Mouse (Mus musculus): ENCODE data around the gene Eif3g.

The Eif3g gene

DNA sequence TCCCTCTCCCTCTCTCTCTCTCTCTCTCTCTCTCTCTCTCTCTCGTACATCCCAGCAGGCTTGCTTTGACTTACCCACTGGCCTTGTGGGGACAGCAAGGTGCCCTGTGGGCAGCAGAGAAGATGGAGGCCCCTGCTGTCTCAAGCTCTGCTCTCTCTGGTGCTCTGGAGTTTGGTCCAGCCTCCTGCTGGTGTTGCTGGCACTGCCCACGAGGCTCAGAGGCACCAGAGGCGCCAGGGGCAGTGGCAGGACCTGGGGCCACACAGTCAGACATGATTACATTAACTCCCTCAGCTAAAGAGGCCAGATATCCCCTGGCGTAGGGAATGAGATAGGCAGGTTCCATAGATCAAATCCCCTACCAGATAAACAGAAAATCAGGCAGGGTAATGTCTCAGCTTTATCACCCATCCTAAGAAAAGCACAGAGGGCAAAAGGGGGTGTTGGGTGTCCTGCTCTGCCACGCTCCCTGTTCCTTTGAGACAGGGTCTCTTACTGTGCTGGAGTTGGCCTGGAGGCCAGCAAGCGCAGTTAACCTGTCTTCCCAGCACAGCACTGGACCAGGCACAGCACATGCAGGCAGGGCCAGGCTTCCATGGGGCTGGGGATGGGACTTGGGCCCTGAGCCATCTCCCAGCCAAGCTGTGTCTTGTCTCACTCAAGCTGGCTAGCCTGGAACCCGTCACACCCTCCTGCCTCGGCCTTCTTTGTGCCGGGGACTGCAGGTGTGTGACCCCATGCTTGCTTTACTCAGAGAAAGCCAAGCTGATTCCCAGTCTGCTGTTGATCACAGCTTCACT lies 21.9 kb downstream of the Eif3g start:
- TF ChIP-seq GATA4 (IDR thresholded peaks at IDR 0.05; ENCODE audit: insufficient replicate concordance, low read length) = no peak

DNA sequence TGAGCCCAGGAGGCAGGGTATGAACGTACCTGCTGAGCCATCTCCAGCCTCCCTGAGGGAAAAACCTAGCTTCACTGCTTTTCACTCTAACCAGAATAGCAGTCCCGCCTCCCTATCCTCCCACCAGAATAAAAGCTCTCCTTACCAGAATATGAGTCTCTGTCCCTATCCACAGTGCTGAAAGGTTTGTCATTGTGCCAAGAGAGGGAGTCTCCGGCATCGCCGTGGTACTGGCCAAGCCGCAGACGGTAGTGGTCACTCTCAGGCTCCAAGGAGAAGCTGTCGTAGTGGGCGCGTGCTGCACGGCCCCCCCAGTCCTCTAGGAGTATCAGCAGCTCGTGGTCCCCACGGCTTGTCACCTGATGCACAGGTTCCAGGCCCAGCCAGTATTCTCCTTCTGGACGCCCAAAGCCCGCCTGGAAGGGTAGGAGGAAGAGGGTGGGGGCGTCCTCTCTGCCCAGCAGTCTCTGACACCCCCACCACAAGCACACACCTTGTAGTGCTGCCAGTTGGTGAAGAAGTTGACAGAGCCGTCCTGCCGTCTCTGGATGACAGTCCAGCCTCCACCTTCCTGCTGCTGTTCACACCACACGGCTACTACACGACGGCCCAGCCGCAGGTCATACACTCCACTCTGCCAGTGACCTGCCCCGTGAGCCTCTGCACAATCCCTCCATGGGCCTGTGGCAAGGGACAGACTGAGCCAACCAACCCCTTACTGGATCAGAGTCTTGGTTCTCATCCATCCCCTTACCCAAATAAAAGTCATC lies 23.2 kb downstream of the Eif3g start:
- TF ChIP-seq GATA4 (IDR thresholded peaks at IDR 0.05; ENCODE audit: insufficient replicate concordance, low read length) = no peak

GRCm38 (mm10) chr9:20873521-20873920 lies 24.9 kb downstream of the Eif3g start:
- TF ChIP-seq GATA4 (IDR thresholded peaks at IDR 0.05; ENCODE audit: insufficient replicate concordance, low read length) = no peak

- no peak for TF ChIP-seq GATA4 (IDR thresholded peaks at IDR 0.05; ENCODE audit: insufficient replicate concordance, low read length)
Measured at GRCm38 (mm10) chr9:20872991-20873390, 25.4 kb downstream of the Eif3g start.

DNA sequence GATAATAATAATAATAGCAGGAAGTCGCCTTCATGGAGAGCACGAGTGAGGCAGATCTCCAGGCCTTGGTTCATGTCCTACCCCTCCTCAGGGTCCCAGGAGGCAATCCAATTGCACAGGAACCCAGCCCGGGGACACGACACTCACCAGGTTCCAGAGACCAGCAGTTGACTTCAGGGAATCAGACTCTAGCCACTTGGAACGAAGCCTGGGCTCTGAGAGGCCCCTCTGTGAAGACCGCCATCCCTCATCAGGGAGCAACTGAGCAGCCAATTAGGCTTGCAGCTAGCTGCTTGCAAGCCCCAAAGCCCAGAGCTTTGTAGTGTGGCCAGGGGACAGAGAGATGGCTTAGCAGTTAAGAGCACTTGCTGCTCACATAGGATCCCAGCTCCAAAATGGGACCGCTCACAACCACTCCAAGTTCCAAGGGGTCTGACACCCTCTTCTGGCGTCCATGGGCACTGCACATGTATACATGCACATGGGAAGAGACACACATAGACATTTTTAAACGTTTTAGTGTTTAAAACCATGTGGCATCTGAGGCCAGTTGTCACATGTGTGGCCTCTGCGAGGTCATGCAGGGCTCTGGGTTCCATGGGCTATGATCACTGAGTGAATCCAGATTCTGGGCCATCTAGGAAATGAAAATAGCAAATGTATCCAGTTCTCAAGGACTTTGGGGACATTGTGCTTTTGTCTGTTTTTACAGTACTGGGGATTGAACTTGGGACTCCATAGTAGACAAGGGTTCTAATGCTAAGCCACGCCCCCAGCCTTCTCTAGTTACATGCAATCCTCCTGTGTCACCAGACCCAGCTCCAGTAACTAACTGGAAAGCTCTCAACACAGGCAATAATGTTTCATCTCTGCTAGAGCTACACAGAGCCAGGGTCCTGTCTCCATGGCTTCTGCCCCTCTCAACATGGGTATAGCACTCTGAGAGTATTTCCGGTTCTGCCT lies 27.9 kb downstream of the Eif3g start:
- TF ChIP-seq GATA4 (IDR thresholded peaks at IDR 0.05; ENCODE audit: insufficient replicate concordance, low read length) = no peak

DNA sequence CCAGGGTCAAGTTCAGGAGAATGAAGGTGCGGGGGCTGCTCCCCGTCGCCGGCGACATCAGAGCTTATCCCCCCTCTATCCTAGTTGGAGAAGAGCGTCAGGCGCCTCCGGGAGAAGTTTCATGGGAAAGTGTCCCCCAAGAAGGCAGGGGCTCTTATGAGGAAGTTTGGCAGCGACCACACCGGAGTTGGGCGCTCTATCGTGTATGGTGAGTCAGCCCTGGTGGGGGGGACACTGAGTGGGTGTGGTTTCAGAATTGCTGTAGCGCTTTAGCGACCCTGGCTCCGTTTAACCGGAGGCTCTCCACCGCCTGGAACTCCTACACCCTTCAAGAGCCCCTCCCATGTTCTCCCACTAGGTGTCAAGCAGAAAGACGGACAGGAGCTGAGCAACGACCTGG lies 29.2 kb downstream of the Eif3g start:
- no peak for TF ChIP-seq GATA4 (IDR thresholded peaks at IDR 0.05; ENCODE audit: insufficient replicate concordance, low read length)

- TF ChIP-seq GATA4 (IDR thresholded peaks at IDR 0.05; ENCODE audit: insufficient replicate concordance, low read length) = no peak
Measured at GRCm38 (mm10) chr9:20868448-20869001, 29.9 kb downstream of the Eif3g start, which contains the start of gene A230050P20Rik. TSS of gene A230050P20Rik (plus strand) at chr9:20868642.

GRCm38 (mm10) chr9:20866879-20867278 lies 31.5 kb downstream of the Eif3g start:
- no peak for TF ChIP-seq GATA4 (IDR thresholded peaks at IDR 0.05; ENCODE audit: insufficient replicate concordance, low read length)

- TF ChIP-seq GATA4 (IDR thresholded peaks at IDR 0.05; ENCODE audit: insufficient replicate concordance, low read length) = peak; percentile 38; the same call in 1 of the 2 replicates
Measured at GRCm38 (mm10) chr9:20862225-20862624, 36.2 kb downstream of the Eif3g start.

- no peak for TF ChIP-seq GATA4 (IDR thresholded peaks at IDR 0.05; ENCODE audit: insufficient replicate concordance, low read length)
Measured at GRCm38 (mm10) chr9:20861821-20862220, 36.6 kb downstream of the Eif3g start.

- no peak for TF ChIP-seq GATA4 (IDR thresholded peaks at IDR 0.05; ENCODE audit: insufficient replicate concordance, low read length)
Measured at GRCm38 (mm10) chr9:20859926-20860325, 38.5 kb downstream of the Eif3g start.

DNA sequence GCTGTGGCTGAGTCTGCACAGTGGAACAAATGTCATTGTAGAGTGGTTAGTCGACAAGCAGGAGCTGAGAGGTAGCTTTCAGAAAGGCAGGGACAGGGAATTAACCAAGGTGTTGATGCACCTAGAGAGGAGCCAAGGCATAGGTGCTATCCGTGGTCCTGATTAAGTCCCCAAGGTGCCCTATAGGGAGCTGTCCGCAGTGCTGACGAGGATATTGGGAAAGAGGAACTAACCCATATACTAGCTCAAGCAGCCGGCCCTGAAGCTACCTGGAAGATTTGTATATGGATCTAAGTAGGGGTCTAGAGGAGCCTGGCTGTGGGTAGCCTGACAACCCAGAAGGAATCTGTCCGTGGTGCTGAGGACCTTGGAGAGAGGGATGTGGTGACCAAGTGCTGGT lies 41.3 kb downstream of the Eif3g start:
- no peak for TF ChIP-seq GATA4 (IDR thresholded peaks at IDR 0.05; ENCODE audit: insufficient replicate concordance, low read length)

DNA sequence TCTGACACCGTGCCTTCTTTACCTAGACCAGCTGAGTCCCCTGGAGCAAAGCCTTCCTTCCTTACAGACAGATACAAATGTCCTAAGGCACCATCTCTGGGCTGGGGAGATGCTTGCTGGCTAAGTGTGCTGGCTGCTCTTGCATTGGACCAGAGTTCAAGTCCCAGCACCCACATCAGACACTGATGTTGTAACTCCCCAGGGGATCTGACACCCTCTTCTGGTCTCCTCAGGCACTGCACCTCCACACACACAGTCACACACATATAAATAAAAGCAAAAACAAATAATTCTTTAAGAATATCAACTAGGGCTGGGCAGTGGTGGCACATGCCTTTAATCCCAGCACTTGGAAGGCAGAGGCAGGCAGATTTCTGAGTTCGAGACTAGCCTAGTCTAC lies 48.2 kb downstream of the Eif3g start:
- no peak for TF ChIP-seq GATA4 (IDR thresholded peaks at IDR 0.05; ENCODE audit: insufficient replicate concordance, low read length)
